Mouse (Mus musculus) skeletal muscle tissue, adult 2 months (tissue): ENCODE measurements around the gene Tas2r102.

Source experiments
- DNase-seq: peaks from one replicate; pipeline ENCODE4 v3.0.0-alpha.2; 2012; ENCODE audit warnings: low read depth, low spot score

Tas2r102 gene

DNA sequence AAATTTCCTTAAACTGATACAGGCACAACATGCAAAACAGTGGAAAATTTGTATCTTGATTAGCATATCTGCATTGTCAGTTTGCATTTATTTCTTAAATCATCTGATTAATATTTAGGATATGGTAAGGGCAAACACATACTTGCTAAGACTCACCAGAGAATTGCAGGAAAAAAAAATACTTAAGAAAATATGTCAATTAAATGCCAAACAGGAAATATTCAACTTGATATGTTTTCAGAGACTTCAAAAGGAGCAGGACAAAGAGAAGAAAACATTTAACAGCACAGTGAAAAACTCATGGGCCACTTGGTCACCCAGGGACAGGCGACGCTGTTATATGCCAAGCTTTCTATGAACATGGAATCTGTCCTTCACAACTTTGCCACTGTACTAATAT lies at the start of gene Tas2r102:
TSS of gene Tas2r102 (plus strand) at position 301 of the 400 bp plus-strand sequence.
- no peak for DNase-seq

DNA sequence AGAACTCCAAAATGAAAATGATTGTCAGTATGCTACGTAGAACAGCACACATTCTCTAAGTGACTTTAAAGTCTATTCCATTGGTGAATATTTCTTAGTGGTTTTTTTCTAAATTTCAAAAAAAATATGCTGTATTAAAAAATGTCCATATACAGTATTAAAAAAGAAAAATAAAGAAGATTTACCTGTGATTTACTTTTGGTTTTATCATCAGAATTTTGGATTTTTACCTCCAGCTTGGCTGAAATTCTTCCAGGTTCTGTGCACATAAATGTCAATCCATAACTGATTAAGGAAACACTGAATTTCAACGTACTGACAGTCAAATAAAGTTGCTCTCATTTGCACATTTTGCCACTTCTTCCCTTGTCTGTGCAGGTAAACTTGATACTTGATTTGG lies 24.0 kb upstream of the Tas2r102 start, which contains the start of gene Tas2r115:
TSS of gene Tas2r115 (minus strand) at position 101 of the 400 bp plus-strand sequence.
- no peak for DNase-seq

DNA sequence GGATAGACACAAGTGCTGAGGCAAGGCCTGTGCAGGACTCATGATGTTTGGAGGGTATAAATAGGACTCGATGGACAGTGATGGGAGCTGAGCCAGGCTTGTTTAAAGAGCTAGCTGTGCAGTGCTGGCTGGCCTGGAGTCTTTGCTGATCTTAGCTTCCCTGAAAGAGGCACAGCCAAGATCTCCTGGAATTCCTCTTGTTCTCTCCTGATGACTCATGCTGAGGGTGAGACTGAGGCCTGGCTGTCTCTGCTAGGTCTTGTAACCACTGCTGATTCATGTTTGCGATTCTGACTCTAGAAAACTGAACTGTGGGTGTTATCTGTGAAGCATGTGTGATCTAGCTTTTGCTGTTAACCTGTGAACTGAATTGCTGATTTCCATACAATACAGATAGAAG lies 11.7 kb upstream of the Tas2r102 start:
- DNase-seq = no peak

DNA sequence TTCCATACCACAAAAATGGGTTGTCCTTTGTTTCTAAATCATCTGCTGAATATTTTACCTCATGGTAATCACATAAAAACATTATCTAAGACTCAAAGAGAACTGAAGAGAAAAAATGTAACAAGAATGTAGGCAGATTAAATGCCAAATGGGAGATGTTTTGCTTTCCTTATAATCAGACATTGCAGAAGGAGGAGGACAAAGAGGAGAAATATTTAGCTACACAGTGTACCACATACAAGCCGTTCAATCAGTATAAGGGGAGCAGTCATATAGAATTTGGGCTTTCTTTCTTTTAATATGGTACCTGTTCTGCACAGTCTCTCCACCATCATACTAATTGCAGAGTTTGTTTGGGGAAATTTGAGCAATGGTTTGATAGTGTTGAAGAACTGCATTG lies 7.5 kb upstream of the Tas2r102 start, which contains the start of gene Tas2r124:
TSS of gene Tas2r124 (plus strand) at position 301 of the 400 bp plus-strand sequence.
- no peak for DNase-seq

DNA sequence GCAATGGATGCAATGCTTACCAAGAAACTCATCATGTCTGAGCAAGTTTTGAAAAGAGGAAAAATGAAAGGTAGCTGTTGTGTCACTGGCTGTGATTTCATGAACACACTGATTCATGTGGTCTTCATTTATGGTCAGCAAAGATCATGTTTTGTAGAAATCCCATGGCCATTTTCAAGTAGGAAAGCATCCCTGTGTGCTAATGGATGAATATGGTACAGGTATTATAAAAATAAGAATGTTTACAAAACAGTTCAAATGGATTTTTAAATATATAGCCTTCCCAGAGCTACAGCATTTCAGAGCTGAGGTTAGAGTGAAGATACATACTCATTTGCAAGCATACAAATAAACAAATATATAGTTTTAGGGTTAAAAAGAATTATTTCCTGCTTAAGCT lies 16.1 kb downstream of the Tas2r102 start, which contains the start of gene Tas2r136:
TSS of gene Tas2r136 (minus strand) at position 101 of the 400 bp plus-strand sequence.
- DNase-seq = no peak

DNA sequence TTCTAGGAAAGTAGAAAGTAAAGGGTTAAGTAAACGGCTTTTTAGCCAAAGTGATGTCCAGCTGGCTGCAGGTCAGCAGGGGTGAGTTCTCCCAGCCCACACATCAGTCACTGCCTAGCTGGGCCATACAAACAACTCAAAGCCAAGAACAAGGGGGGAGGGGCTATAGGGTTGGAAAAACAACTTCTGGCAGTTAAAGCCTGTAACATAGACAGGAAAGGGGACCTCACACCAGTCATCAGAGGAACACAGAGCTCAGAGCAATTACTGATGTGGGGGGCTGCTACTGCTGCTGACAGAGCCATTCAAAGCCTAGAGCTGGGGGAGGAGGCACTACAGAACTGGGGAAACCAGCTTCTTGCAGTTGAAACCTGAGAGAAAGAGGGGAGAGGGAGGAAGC lies 33.5 kb downstream of the Tas2r102 start:
- no peak for DNase-seq

DNA sequence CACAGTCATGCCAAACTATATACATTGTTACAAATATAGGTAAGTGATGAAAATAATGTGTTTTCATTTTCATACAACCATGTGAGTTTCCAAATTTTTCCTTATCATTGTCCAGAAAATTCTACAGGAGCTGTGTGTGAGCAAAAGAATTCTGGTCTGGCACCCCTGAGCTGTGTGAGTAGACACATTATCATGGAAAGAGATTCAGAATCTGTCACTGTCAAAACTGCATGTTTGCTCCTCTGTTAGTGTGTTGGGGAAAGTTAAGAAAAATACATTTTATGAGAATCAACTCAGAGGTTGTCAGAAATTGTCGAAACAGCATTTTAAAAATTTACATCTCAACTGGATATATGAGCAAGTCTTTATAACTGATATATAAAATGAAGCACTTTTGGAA lies 40.6 kb downstream of the Tas2r102 start, which contains the start of gene Tas2r117:
TSS of gene Tas2r117 (plus strand) at position 301 of the 400 bp plus-strand sequence.
- no peak for DNase-seq
